9 mouse cellular contexts compared by ENCODE assay signal in the genomic region with DNA sequence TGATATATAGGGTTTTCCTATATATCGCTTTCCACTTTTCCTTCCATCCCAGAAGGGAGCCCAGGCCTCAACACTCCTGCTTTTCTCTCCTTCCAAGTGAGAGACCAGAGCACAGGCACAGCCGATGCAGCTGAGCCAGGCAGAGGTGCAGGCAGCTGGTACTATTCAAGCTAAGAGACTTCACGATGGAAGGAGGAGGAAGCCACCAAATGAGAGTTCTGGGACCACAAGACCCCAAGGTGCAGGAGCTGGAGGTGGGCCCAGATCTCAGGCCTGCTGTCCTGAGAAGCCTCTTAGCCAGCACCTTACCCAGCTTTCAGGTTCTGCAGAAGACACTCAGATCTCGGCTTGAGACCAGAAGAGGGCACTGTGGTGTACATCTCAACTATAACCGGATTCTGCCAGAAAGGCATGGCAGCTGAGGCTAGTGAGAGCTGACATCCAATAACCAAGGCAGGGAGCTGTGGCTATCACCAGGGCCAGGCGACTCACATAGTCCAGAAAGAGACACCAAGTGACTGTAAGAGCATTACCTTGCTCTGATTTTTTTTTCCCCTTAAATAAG. TPM values are rescaled to one million over a fixed set of nuclear protein-coding genes. Genes with fewer than 3 reads are reported as not detected.
DNase-seq lines count a peak whose midpoint lies in the region; ATAC-seq and TF ChIP-seq lines count a peak whose summit lies in the region.
"Had no signal": no experiment of that assay in that cellular context is flagged by ENCODE, and none has a peak within 500 bp of the region (broad histone marks: within the 10 kb centered on the region; RNA-seq: fewer than 3 reads in every experiment).

No protein-coding gene starts in this region.

- peak; percentile 56; the same call in 1 of the 2 replicates for TF ChIP-seq CTCF in gastrocnemius, adult 2 months (IDR thresholded peaks at IDR 0.05)

- H3K4me3 ChIP-seq in gastrocnemius, adult 2 months, result no peak overlapping the region
- H3K4me3 ChIP-seq: heart, embryonic 15.5 days had no signal

- DNase-seq in gastrocnemius, adult 2 months, result peak; percentile 57
- no peak for DNase-seq in gastrocnemius, postnatal 4 days (ENCODE audit: low spot score in 2 of 2)
- DNase-seq in CD4-positive helper T cell, adult 2 months (ENCODE audit: low read depth, low spot score), result peak; percentile 53
- peak; percentile 63 for DNase-seq in induced T-regulatory cell, adult 2 months (ENCODE audit: low read depth)
- peak; percentile 59 for DNase-seq in lung, postnatal 14 days
- peak; percentile 43 to 45 for DNase-seq in thymus, adult 18-20 months
- no peak for DNase-seq in gastrocnemius, adult 8-10 months (ENCODE audit: low spot score in 2 of 2)

- ATAC-seq in cerebellum, adult (ENCODE audit: insufficient number of reproducible peaks, low FRiP score, low TSS enrichment), result 0 out of 2 replicates have a peak, but pooled peaks have one; percentile 8

- no peak overlapping the region for H3K27ac ChIP-seq in gastrocnemius, adult 2 months
- H3K27ac ChIP-seq: heart, embryonic 15.5 days had no signal

- intact Hi-C loops in gastrocnemius, adult 2 months (cut with DNase I), result loop anchor here (2.0 kb wide), 1 partner anchor 99 kb away; the partner anchor contains the start of gene Agbl3

RNA-seq across cellular contexts. Expression of gene Cyren, which starts 2.1 kb away (rescaled TPM):
- total RNA-seq in gastrocnemius, adult 2 months (2021), result 1 to 10 TPM; 2.8 to 3.7 TPM
- total RNA-seq in gastrocnemius, postnatal 4 days (2021), result 1 to 10 TPM; 7.9 TPM
- total RNA-seq in gastrocnemius, adult 8-10 months (2022), result 1 to 10 TPM; 2.4 to 3.3 (median 2.7) TPM

RNA-seq across cellular contexts. Expression of gene Tmem140, which starts 17.0 kb away (rescaled TPM):
- total RNA-seq in gastrocnemius, adult 2 months (2021), result 10 to 100 TPM; 26.4 to 32.9 TPM
- total RNA-seq in gastrocnemius, postnatal 4 days (2021), result 1 to 10 TPM; 8.6 to 9.7 TPM
- total RNA-seq in gastrocnemius, adult 8-10 months (2022), result 10 to 100 TPM; 26.9 to 32.4 (median 30.5) TPM

RNA-seq across cellular contexts. Expression of gene Wdr91, which starts 30.7 kb away (rescaled TPM):
- 1 to 10 TPM; 5.2 to 8.0 TPM for total RNA-seq in gastrocnemius, adult 2 months (2021)
- 10 to 100 TPM; 17.5 to 18.7 TPM for total RNA-seq in gastrocnemius, postnatal 4 days (2021)
- 1 to 10 TPM; 3.6 to 5.1 (median 4.9) TPM for total RNA-seq in gastrocnemius, adult 8-10 months (2022)

RNA-seq across cellular contexts. Expression of gene Stra8, which starts 40.0 kb away (rescaled TPM):
- total RNA-seq in gastrocnemius, adult 2 months (2021), result not detected
- not detected for total RNA-seq in gastrocnemius, postnatal 4 days (2021)
- total RNA-seq in gastrocnemius, adult 8-10 months (2022), result not detected

Comparison
In these comparisons a context has a peak if more than half of its experiments do, and no peak if none do; other contexts are left out.
1. DNase-seq: peak in gastrocnemius, adult 2 months (single experiment), CD4-positive helper T cell, adult 2 months (single experiment), induced T-regulatory cell, adult 2 months (single experiment), lung, postnatal 14 days (single experiment) and thymus, adult 18-20 months (2 of 2); none in gastrocnemius, postnatal 4 days (0 of 2) and gastrocnemius, adult 8-10 months (0 of 2).